Mouse (Mus musculus): Measurements from ENCODE around the gene Dctpp1. TPM values are rescaled to one million over a fixed set of nuclear protein-coding genes. Genes with fewer than 3 reads are reported as not detected.
A peak's percentile ranks its signal among the peaks of the same experiment; 100 is the strongest.
"Not testable (repeated sequence)": the region's sequence is repeated elsewhere in the genome, so short reads cannot be mapped to it uniquely, and the experiment has no call there.

Gene Dctpp1
- polyA plus RNA-seq, 1 experiment from 2014 or later = 159 TPM

GRCm38 (mm10) chr7:127262218-127262961 lies 1.9 kb upstream of the Dctpp1 start:
- no peaks in the 10 kb centered on the region for H3K9me3 ChIP-seq
- H3K27ac ChIP-seq (replicated peaks) = no peak overlapping the region
- no peak overlapping the region for H3K4me3 ChIP-seq
- no peaks in the 10 kb centered on the region for H3K36me3 ChIP-seq
- H3K9ac ChIP-seq (replicated peaks) = no peak overlapping the region
- 82% methylated on average over 10 of the region's 10 CpGs for WGBS
- no peak overlapping the region for H3K4me2 ChIP-seq (replicated peaks)
- ATAC-seq (replicated peaks) = no peak
- H3K4me1 ChIP-seq = peaks cover 19% of the 10 kb centered on the region
- H3K27me3 ChIP-seq = no peaks in the 10 kb centered on the region

GRCm38 (mm10) chr7:127259186-127259905 lies 1.2 kb downstream of the Dctpp1 start:
- no peak for ATAC-seq (replicated peaks)
- H3K9ac ChIP-seq (replicated peaks) = peak overlapping the region; percentile 64

GRCm38 (mm10) chr7:127256518-127256917 lies 4.0 kb downstream of the Dctpp1 start:
- H3K36me3 ChIP-seq = peaks cover 4% of the 10 kb centered on the region; the same call in 1 of the 2 replicates
- H3K4me2 ChIP-seq (replicated peaks) = no peak overlapping the region
- WGBS = 89% methylated on average over 5 of the region's 5 CpGs
- H3K9me3 ChIP-seq = no peaks in the 10 kb centered on the region
- no peak overlapping the region for H3K4me3 ChIP-seq
- H3K4me1 ChIP-seq = peaks cover 34% of the 10 kb centered on the region
- H3K9ac ChIP-seq (replicated peaks) = no peak overlapping the region
- no peak for ATAC-seq (replicated peaks)
- no peak overlapping the region for H3K27ac ChIP-seq (replicated peaks)
- no peaks in the 10 kb centered on the region for H3K27me3 ChIP-seq

More at GRCm38 (mm10) chr7:127259186-127259905, 1.2 kb downstream of the Dctpp1 start:
- H3K9me3 ChIP-seq = no peaks in the 10 kb centered on the region
- H3K36me3 ChIP-seq = peaks cover 4% of the 10 kb centered on the region; the same call in 1 of the 2 replicates
- H3K4me1 ChIP-seq = peaks cover 27% of the 10 kb centered on the region
- H3K27me3 ChIP-seq = no peaks in the 10 kb centered on the region
- H3K4me3 ChIP-seq = peak overlapping the region; percentile 70
- 67% methylated on average over 8 of the region's 8 CpGs for WGBS
- peak overlapping the region; percentile 77 for H3K4me2 ChIP-seq (replicated peaks)
- H3K27ac ChIP-seq (replicated peaks) = no peak overlapping the region

GRCm38 (mm10) chr7:127255965-127256364 lies 4.5 kb downstream of the Dctpp1 start:
- WGBS = 96% methylated on average over 2 of the region's 2 CpGs
- Histone ChIP-seq H3K4me1 (peaks cover 30% of the 10 kb centered on the region), H3K27me3 (no peaks in the 10 kb centered on the region), H3K27ac (replicated peaks) (no peak overlapping the region), H3K36me3 (peaks cover 4% of the 10 kb centered on the region; the same call in 1 of the 2 replicates), H3K9ac (replicated peaks) (no peak overlapping the region), H3K4me3 (no peak overlapping the region), H3K9me3 (no peaks in the 10 kb centered on the region), H3K4me2 (replicated peaks) (no peak overlapping the region)
- ATAC-seq (replicated peaks) = no peak

DNA sequence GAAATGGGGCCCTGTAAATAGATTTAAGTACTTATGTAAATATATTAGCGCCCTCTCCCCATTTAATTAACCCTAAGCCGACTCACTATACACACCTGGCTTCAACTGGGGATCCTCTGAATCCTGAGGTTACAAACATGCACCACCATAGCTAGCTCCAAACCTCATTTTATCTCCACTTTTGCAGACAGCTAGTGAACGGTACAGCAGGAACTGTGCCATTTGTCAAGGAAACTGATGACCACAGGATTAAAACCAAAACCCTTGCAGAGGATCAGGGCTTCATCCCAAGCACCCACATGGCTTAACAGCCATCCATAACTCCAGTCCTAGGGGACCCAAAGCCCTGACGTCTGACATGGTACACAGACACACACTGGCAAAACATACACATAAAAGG lies 5.5 kb downstream of the Dctpp1 start:
- H3K27ac ChIP-seq (replicated peaks) = peak overlapping the region; percentile 91
- peak overlapping the region; percentile 71 for H3K9ac ChIP-seq (replicated peaks)
- no peaks in the 10 kb centered on the region for H3K9me3 ChIP-seq
- H3K36me3 ChIP-seq = peaks cover 4% of the 10 kb centered on the region; the same call in 1 of the 2 replicates
- no peak for ATAC-seq (replicated peaks)
- 38% methylated on average over 4 of the region's 4 CpGs for WGBS
- peaks cover 27% of the 10 kb centered on the region for H3K4me1 ChIP-seq
- peak overlapping the region; percentile 60 for H3K4me3 ChIP-seq
- no peaks in the 10 kb centered on the region for H3K27me3 ChIP-seq
- H3K4me2 ChIP-seq (replicated peaks) = peak overlapping the region; percentile 84

DNA sequence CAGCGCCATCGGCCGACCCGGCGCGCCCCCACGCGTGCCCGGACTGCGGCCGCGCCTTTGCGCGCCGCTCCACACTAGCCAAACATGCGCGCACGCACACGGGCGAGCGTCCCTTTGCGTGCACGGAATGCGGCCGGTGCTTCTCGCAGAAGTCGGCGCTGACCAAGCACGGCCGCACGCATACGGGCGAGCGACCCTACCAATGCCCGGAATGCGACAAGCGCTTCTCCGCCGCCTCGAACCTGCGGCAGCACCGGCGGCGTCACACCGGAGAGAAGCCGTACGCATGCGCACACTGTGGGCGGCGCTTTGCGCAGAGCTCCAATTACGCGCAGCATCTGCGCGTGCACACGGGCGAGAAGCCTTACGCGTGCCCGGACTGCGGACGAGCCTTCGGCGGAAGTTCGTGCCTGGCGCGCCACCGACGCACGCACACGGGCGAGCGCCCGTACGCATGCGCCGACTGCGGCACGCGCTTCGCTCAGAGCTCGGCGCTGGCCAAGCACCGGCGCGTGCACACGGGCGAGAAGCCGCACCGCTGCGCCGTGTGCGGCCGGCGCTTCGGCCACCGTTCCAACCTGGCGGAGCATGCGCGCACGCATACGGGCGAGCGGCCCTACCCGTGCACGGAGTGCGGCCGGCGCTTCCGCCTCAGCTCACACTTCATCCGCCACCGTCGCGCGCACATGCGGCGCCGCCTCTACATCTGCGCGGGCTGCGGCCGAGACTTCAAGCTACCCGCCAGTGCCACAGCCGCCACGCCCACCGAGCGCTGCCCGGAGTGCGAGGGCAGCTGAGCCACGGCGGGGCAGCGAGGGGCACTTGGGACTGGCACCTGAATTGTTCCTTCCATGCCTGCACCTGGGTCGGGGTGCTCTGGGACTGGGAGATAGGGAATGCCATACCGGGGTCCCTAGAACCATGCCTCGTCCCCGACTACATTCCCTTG lies 6.4 kb downstream of the Dctpp1 start:
- Histone ChIP-seq H3K4me1 (peaks cover 18% of the 10 kb centered on the region), H3K27me3 (no peaks in the 10 kb centered on the region), H3K4me2 (replicated peaks) (peak overlapping the region; percentile 84), H3K9me3 (no peaks in the 10 kb centered on the region), H3K27ac (replicated peaks) (peak overlapping the region; percentile 91), H3K36me3 (peaks cover 8% of the 10 kb centered on the region), H3K4me3 (peak overlapping the region; percentile 60), H3K9ac (replicated peaks) (peak overlapping the region; percentile 71)
- WGBS = under 1% methylated on average over 135 of the region's 136 CpGs
- ATAC-seq (replicated peaks) = peak; percentile 94

DNA sequence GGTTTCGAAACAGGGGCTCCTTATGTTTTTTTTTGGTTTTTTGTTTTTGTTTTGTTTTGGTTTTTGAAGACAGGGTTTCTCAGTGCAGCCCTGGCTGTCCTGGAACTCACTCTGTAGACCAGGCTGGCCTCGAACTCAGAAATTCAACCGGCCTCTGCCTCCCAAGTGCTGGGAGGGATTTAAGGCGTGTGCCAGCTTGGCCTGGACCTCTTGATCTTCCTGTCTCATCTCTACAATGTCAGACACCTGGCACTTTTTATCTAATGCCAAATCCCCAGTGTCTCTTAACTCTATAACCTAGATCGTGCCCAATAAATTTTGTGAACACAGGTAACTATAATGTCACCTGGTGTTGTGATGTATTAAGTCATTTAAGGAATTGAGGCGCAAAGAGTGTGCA lies 7.2 kb downstream of the Dctpp1 start:
- no peaks in the 10 kb centered on the region for H3K27me3 ChIP-seq
- peaks cover 15% of the 10 kb centered on the region for H3K4me1 ChIP-seq
- H3K4me3 ChIP-seq = peak overlapping the region; percentile 60
- 80% methylated on average over 6 of the region's 6 CpGs for WGBS
- peak overlapping the region; percentile 68 for H3K9ac ChIP-seq (replicated peaks)
- H3K27ac ChIP-seq (replicated peaks) = peak overlapping the region; percentile 91
- peak overlapping the region; percentile 84 for H3K4me2 ChIP-seq (replicated peaks)
- no peaks in the 10 kb centered on the region for H3K9me3 ChIP-seq
- ATAC-seq (replicated peaks) = no peak
- peaks cover 8% of the 10 kb centered on the region for H3K36me3 ChIP-seq

- Histone ChIP-seq H3K4me3 (no peak overlapping the region), H3K9ac (replicated peaks) (no peak overlapping the region), H3K27me3 (no peaks in the 10 kb centered on the region), H3K9me3 (no peaks in the 10 kb centered on the region), H3K36me3 (peaks cover 8% of the 10 kb centered on the region), H3K4me2 (replicated peaks) (no peak overlapping the region), H3K4me1 (peaks cover 15% of the 10 kb centered on the region), H3K27ac (replicated peaks) (no peak overlapping the region)
- no peak for ATAC-seq (replicated peaks)
- WGBS = 86% methylated on average over 2 of the region's 2 CpGs
Measured at GRCm38 (mm10) chr7:127252414-127252813, 8.1 kb downstream of the Dctpp1 start.

GRCm38 (mm10) chr7:127250511-127250910 lies 10.0 kb downstream of the Dctpp1 start:
- WGBS = 90% methylated on average over 8 of the region's 8 CpGs
- not testable (repeated sequence) for H3K4me2 ChIP-seq (replicated peaks); H3K9ac ChIP-seq (replicated peaks); H3K9me3 ChIP-seq; H3K27me3 ChIP-seq; H3K36me3 ChIP-seq; ATAC-seq (replicated peaks); H3K4me3 ChIP-seq; H3K27ac ChIP-seq (replicated peaks)
- H3K4me1 ChIP-seq = peaks cover 30% of the 10 kb centered on the region

- H3K4me1 ChIP-seq = peaks cover 29% of the 10 kb centered on the region
- peak; percentile 77 for ATAC-seq (replicated peaks)
- H3K4me3 ChIP-seq = peak overlapping the region; percentile 85
- H3K27me3 ChIP-seq = no peaks in the 10 kb centered on the region
- H3K36me3 ChIP-seq = peaks cover 9% of the 10 kb centered on the region
- peak overlapping the region; percentile 81 for H3K4me2 ChIP-seq (replicated peaks)
- WGBS = 13% methylated on average over 27 of the region's 33 CpGs
- H3K9ac ChIP-seq (replicated peaks) = peak overlapping the region; percentile 95
- H3K27ac ChIP-seq (replicated peaks) = peak overlapping the region; percentile 91
- no peaks in the 10 kb centered on the region for H3K9me3 ChIP-seq
Measured at GRCm38 (mm10) chr7:127244658-127245510, 15.6 kb downstream of the Dctpp1 start.

All from forebrain, embryonic 15.5 days (tissue).